Mouse (Mus musculus) fibroblast of lung, adult 2 months (primary cell): ENCODE data around the gene Tprgl.

Source experiments
- DNase-seq: peaks from one replicate; pipeline ENCODE4 v3.0.0-alpha.2; 2011; ENCODE audit warnings: low read depth

The Tprgl gene

GRCm38 (mm10) chr4:154159961-154160537 is 417 bp downstream of the Tprgl start:
- DNase-seq: no peak

GRCm38 (mm10) chr4:154159002-154159401 is 1.5 kb downstream of the Tprgl start:
- peak; percentile 59 for DNase-seq

GRCm38 (mm10) chr4:154157970-154158662 is 2.4 kb downstream of the Tprgl start:
- no peak for DNase-seq

GRCm38 (mm10) chr4:154156050-154156449 is 4.4 kb downstream of the Tprgl start:
- no peak for DNase-seq

- DNase-seq: no peak
These were observed 6.4 kb downstream of the Tprgl start for GRCm38 (mm10) chr4:154154104-154154503.

GRCm38 (mm10) chr4:154146342-154146741 is 14.1 kb downstream of the Tprgl start:
- no peak for DNase-seq

GRCm38 (mm10) chr4:154144712-154145111 is 15.8 kb downstream of the Tprgl start:
- DNase-seq: no peak

- peak; percentile 70 for DNase-seq
These were observed 18.0 kb downstream of the Tprgl start, which contains the start of gene Wrap73 for GRCm38 (mm10) chr4:154142211-154143040. TSS of gene Wrap73 (plus strand) at chr4:154142372.

GRCm38 (mm10) chr4:154141009-154141867 is 19.2 kb downstream of the Tprgl start:
- DNase-seq: no peak

GRCm38 (mm10) chr4:154140213-154141008 is 20.1 kb downstream of the Tprgl start:
- DNase-seq: no peak

- no peak for DNase-seq
These were observed 20.5 kb downstream of the Tprgl start, which contains the start of gene Trp73 for GRCm38 (mm10) chr4:154140182-154140212. TSS of gene Trp73 (minus strand) at chr4:154140208.

GRCm38 (mm10) chr4:154139671-154140181 is 20.7 kb downstream of the Tprgl start:
- DNase-seq: no peak

GRCm38 (mm10) chr4:154137139-154137538 is 23.3 kb downstream of the Tprgl start:
- DNase-seq: no peak

GRCm38 (mm10) chr4:154134803-154135202 is 25.7 kb downstream of the Tprgl start:
- no peak for DNase-seq

- no peak for DNase-seq
These were observed 28.6 kb downstream of the Tprgl start for GRCm38 (mm10) chr4:154131894-154132293.

GRCm38 (mm10) chr4:154129950-154130349 is 30.5 kb downstream of the Tprgl start:
- no peak for DNase-seq

- no peak for DNase-seq
These were observed 33.2 kb downstream of the Tprgl start for GRCm38 (mm10) chr4:154127273-154127672.

GRCm38 (mm10) chr4:154125202-154125601 is 35.3 kb downstream of the Tprgl start:
- no peak for DNase-seq

GRCm38 (mm10) chr4:154123553-154123952 is 36.9 kb downstream of the Tprgl start:
- no peak for DNase-seq

GRCm38 (mm10) chr4:154122374-154122773 is 38.1 kb downstream of the Tprgl start:
- no peak for DNase-seq

GRCm38 (mm10) chr4:154121800-154122199 is 38.7 kb downstream of the Tprgl start:
- DNase-seq: no peak

- DNase-seq: no peak
These were observed 41.3 kb downstream of the Tprgl start for GRCm38 (mm10) chr4:154119208-154119607.
